Mouse (Mus musculus) megakaryocyte progenitor cell, adult 5-6 weeks (primary cell): ENCODE measurements around the gene Spa17. TPM values are rescaled to one million over a fixed set of nuclear protein-coding genes. Genes with fewer than 3 reads are reported as not detected.
A peak's percentile ranks its signal among the peaks of the same experiment; 100 is the strongest.

Source experiments
- ATAC-seq: replicated peaks from 2 replicates; pipeline ENCODE4 v1.8.0; 2016; ENCODE audit warnings: mild to moderate bottlenecking, moderate TSS enrichment, inconsistent platforms; ENCODE audit not compliant: poor library complexity
- total RNA-seq, 2 experiments: library from RNA; stranded (forward) in 1 of 2; stranded (reverse) in 1 of 2; fragments of 157-497, 149-512 nt in 1 of 2; fragments of 200-1000 nt in 1 of 2; gene quantifications; 2 replicates each; pipeline versions ENCODE4 v1.2.3 to v1.2.4; 2015 to 2017

Spa17 gene
- total RNA-seq, 2 experiments from 2014 or later: 1.7 to 2.9 TPM

DNA sequence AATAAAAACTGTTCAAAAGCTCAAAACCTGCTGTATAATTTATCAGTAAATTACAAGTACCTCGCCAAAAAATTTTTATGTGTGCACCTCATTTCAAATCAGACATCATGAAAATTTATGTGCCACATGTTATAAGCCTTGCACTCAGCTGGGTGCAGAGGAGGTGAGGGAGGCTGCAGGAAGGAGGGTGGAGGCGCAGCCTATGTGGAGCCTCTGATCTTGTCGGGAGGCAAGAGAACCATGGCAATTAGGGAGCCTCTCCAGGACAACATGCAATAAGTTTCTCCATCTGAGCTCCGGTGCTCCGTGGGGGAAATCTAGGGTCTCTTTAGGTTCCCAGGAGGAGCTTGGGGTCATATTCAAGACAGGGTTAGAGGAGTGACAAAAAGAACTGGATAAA lies 46.1 kb downstream of the Spa17 start:
- ATAC-seq: peak; percentile 34

DNA sequence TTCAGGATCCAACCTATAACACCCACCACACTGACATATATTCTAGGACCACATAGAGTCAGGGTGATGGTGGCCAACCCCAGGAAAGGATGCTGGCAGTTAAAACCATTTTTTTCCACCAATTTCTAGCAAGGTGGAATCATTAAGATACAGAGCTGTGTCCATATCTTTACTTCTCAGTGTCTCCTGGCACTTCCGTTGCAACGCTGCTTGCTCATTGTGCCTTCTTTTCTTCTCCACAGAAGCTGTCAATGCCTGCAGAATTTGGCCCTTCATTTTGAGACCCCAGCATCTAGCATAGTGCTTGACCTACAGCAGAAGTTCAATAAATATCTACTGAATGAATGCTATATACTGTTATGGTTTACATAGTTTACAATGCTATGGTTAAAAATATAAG lies 46.5 kb downstream of the Spa17 start:
- peak; percentile 62 for ATAC-seq

DNA sequence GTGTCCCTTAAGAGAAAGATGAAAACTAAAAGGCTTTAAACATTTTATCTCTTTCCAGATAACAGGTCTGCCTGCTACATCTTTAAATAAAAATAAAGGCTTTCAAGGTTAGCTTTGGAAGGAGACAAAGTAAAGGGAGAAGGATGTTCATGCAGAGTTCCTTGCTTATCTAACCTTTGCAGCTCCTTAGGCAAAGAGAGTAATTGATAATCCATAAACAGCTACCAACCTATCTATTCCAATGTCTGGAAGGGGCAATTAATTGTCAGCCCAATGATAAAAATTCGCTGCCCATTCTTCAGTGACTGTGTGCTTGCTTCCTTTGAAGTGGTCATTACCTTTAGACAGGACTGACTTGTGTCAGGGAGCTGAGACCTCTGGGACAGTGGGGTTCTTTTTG lies 49.7 kb downstream of the Spa17 start:
- ATAC-seq: no peak

DNA sequence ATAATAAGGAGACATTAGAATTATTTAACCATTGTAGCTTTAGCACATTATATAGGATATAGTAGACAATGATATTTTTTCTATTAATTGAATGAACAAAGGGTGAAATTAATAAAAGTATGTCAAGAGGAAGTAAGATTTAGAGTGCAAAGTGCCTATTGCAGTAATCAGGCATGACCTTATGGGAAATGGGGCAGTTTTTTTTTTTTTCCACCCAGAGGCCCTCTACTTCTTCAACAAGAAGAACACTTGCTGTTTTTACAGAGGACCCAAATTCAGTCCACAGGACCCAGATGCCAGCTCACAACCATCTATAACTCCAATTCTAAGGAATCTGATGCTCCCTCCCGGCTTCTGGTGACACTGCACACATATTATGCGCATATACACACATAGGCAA lies 52.9 kb downstream of the Spa17 start:
- peak; percentile 29; the same call in 1 of the 2 replicates for ATAC-seq

DNA sequence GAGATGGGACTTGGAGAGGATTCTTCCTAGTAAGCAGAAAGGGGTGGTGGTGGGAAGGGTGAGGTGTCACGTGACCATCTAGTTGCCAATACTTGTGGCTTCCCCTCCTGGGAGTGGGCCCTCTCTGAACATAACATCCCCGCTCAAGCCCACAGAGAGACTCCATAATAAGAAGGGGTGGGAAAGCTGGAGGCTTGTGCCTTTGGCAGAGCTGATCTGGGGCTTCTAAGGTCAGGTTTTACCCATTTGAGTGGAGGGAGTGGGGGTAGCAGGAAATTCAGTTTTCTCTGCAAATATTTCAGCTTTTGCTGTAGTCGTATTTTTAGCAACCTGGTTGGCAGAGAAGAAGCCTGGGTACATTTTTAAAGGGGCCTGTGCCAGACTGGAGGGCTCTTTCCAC lies 57.2 kb downstream of the Spa17 start:
- no peak for ATAC-seq

DNA sequence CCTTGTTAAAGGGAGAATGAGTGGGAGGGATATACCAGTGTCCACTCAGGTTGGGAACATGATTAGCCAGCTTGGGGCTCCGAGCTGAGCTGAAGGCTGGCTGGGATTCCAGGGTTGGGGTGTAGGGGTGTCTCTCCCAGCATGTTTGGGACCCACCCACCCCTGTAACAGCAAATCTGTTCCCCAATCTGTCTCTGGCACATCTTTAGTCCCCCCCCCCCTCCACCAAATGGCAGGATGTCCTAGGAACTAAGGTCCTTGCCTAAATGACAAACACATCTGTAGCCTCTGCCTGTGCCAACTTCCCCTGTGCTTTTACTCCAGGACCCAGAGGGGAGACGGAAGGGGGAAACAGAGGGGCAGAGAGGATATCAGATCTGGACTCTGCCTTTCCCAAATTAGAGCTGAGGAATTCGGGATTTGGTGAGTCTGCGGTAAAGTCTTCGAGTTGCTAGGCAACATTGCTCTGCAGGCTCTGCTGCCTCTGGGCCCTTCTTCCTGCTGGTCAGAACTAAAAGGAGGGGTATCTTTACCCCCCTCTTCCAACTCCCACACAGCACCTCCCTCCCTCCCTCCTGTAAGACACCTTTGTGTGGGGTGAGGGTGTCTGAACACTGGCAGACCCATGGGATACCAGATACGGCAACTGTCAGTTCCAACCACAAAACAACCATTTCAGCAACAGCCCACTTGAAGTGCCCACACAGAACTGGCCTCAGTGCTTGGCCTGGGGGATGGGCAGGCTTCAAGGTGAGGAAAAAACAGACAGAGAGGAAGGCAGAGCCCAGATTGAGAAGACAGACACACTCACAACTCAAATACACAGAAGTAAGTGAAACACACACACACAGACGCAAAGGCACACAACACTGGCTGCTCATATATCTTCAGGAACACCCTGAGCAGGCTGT lies 58.4 kb downstream of the Spa17 start, which contains the start of gene Siae:
Gene Siae, plus strand, starts transcription at position 861 of the 911 bp plus-strand sequence.
- ATAC-seq: no peak

DNA sequence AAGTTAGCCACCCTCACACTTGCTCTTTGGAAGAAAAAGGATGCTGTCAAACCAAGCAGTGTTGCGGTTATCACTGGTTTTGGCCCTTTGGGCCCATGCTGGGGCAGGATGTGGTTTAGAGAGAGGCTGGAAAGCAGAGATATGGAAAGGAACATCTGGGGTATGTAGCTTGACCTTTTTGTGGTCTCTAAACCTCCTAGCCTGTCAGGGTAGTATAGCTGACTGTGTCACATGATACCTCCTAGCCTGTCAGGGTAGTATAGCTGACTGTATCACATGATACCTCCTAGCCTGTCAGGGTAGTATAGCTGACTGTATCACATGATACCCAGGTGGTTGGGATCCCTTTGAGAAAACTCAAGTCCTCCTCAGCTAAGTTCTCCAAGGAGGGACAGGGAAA lies 59.2 kb downstream of the Spa17 start:
- peak; percentile 64 for ATAC-seq

Other genes with a start within 250 kb of the Spa17 start
- gene Hepacam, start 246.4 kb downstream of the Spa17 start, total RNA-seq (2015): not detected in 2 replicates
- not detected in 2 replicates for gene Hepacam, start 246.4 kb downstream of the Spa17 start, total RNA-seq (2017)
- 0.17 and 0.86 TPM in 2 replicates for gene Robo4, start 211.8 kb downstream of the Spa17 start, total RNA-seq (2015)
- 0.30 TPM in 1 of 2 replicates, not detected in the other for gene Robo4, start 211.8 kb downstream of the Spa17 start, total RNA-seq (2017)
- gene Robo3, start 180.5 kb downstream of the Spa17 start, total RNA-seq (2015): 0.07 and 0.32 TPM in 2 replicates
- 0.10 TPM in 1 of 2 replicates, not detected in the other for gene Robo3, start 180.5 kb downstream of the Spa17 start, total RNA-seq (2017)
- gene Msantd2, start 124.4 kb downstream of the Spa17 start, total RNA-seq (2015): 14.8 and 18.3 TPM in 2 replicates
- gene Msantd2, start 124.4 kb downstream of the Spa17 start, total RNA-seq (2017): 21.9 and 40.8 TPM in 2 replicates
- 0.34 and 0.94 TPM in 2 replicates for gene Esam, start 85.6 kb downstream of the Spa17 start, total RNA-seq (2015)
- gene Esam, start 85.6 kb downstream of the Spa17 start, total RNA-seq (2017): 0.29 and 0.57 TPM in 2 replicates
- not detected in 2 replicates for gene Vsig2, start 74.5 kb downstream of the Spa17 start, total RNA-seq (2015)
- gene Vsig2, start 74.5 kb downstream of the Spa17 start, total RNA-seq (2017): not detected in 2 replicates
- 4.4 and 9.6 TPM in 2 replicates for gene Nrgn, start 60.8 kb downstream of the Spa17 start, total RNA-seq (2015)
- 0.54 and 3.5 TPM in 2 replicates for gene Nrgn, start 60.8 kb downstream of the Spa17 start, total RNA-seq (2017)
- 13.4 and 16.9 TPM in 2 replicates for gene Siae, start 58.0 kb downstream of the Spa17 start, total RNA-seq (2015)
- 9.4 and 11.8 TPM in 2 replicates for gene Siae, start 58.0 kb downstream of the Spa17 start, total RNA-seq (2017)
- gene Tbrg1, start 43.6 kb upstream of the Spa17 start, total RNA-seq (2015): 35.0 and 38.1 TPM in 2 replicates
- 39.9 and 47.8 TPM in 2 replicates for gene Tbrg1, start 43.6 kb upstream of the Spa17 start, total RNA-seq (2017)
- not detected in 2 replicates for gene Panx3, start 55.5 kb upstream of the Spa17 start, total RNA-seq (2015)
- gene Panx3, start 55.5 kb upstream of the Spa17 start, total RNA-seq (2017): not detected in 2 replicates
- not detected in 2 replicates for gene Olfr160, start 102.5 kb upstream of the Spa17 start, total RNA-seq (2015)
- not detected in 2 replicates for gene Olfr160, start 102.5 kb upstream of the Spa17 start, total RNA-seq (2017)
- not detected in 2 replicates for gene Olfr874, start 131.4 kb upstream of the Spa17 start, total RNA-seq (2015)
- gene Olfr874, start 131.4 kb upstream of the Spa17 start, total RNA-seq (2017): not detected in 2 replicates
- not detected in 2 replicates for gene Olfr875, start 158.1 kb upstream of the Spa17 start, total RNA-seq (2015)
- gene Olfr875, start 158.1 kb upstream of the Spa17 start, total RNA-seq (2017): not detected in 2 replicates
- gene Olfr876, start 189.3 kb upstream of the Spa17 start, total RNA-seq (2015): not detected in 2 replicates
- not detected in 2 replicates for gene Olfr876, start 189.3 kb upstream of the Spa17 start, total RNA-seq (2017)
- not detected in 2 replicates for gene Olfr877, start 240.5 kb upstream of the Spa17 start, total RNA-seq (2015)
- not detected in 2 replicates for gene Olfr877, start 240.5 kb upstream of the Spa17 start, total RNA-seq (2017)